Mouse (Mus musculus) cerebellum, adult 8-10 months (tissue): Measurements from ENCODE around the gene Agap1.
"Not testable (repeated sequence)": the region's sequence is repeated elsewhere in the genome, so short reads cannot be mapped to it uniquely, and the experiment has no call there.

ENCODE experiments used
- DNase-seq: peaks from one replicate; pipeline ENCODE4 v3.0.0; 2022

Gene Agap1

DNA sequence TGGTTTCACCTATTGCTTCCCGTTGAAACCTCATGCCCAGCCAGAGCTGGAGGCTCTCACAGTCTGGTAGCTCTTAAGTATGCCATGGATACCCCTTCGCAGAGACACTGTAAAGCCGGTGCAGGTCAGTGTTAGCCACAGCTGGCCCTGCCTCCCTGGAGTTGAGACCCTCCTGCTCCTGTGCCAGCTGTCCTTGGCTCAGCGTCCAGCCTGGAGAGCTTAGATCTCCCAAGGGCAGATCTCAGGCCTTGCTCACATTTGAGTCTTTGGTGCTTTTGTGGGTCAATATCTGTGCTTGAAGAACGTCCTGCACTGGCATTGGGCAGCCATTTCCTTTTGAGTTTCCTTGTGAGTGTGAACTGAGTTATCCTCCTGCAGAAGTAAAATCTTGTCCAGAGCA, 7.3 kb downstream of the Agap1 start:
- DNase-seq: no peak

DNA sequence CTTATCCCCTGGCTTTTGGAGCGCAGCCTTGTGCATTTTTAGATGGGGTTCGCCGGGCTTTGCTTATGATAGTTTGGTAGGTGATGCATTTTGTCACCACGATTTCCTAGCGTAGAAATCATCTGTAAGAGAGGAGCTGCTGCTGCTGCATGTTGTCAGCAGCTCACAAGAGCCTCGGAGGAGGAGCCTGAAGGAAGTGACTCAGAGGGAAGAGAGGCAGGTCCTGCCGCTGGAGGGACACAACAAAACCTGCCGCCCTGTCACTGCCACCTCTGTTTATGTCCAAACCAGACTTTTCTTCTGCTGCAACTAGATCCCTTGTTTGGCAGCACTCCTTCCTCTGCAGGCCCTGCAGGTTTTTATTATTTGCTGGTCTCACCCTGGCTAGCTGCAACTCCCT, 8.5 kb downstream of the Agap1 start:
- DNase-seq: no peak

DNA sequence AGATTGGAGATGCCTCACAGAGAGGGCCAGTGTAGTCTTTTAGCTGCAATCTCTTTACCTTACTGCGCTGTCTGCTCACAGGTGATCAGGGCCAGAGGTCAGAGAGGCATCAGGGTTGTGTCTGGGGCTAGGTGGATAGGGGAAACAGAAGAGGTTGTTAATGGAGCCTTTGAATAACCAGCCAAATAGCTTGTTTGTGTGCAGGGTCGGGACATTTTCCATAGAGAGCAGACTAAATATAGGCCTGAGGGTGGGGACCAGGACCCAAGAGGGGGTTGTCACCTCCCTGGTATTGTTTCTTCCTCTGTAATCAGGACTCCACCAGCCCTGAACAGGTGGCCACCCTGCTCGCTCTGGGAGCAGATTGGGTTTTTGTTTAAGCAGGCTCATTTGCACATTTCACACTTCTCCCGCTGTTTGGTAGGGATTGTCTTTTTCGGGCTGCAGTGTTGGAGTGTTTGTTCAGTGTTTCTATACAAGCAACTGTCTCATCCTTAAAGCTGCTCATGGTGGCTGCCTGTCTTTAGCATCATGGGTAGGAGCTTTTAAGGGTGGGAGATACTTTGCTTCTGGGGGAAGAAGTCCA, 10.9 kb downstream of the Agap1 start:
- DNase-seq: peak; percentile 39

DNA sequence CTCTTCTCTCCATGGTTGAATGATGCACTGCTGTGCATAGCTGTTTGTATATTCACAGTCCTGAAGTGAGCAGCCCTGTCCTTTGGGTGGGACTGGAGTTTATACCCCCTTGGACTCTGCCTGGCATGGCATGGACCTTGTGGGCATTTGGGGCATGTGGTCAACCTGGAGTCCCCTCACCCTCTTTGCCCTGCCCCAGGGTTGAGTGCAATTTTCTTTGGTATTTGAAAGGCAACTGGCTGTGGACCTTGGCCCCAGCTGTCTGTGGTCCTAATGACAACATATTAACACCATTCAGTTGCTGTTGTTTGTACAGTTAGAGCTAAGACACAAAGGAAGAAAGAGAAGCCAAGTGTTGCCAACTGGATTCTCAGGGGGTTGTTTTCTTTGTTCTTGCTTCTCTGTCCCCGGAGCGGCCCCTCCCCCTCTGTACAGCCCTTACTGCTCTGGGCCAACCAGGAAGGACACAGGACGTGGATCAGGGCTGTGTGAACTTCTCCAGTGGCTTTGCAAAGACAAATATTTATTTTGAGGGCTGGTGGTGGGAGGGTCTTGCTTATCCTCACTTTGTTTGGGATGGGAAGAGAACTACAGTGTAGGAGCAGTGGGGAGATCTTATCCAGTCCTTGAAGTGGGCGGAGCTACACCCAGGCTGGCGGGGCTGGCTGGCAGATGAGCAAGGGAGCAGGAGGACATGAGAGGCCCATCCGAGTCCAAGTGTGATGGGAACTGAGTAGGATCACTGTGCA, 12.9 kb downstream of the Agap1 start:
- DNase-seq: no peak

DNA sequence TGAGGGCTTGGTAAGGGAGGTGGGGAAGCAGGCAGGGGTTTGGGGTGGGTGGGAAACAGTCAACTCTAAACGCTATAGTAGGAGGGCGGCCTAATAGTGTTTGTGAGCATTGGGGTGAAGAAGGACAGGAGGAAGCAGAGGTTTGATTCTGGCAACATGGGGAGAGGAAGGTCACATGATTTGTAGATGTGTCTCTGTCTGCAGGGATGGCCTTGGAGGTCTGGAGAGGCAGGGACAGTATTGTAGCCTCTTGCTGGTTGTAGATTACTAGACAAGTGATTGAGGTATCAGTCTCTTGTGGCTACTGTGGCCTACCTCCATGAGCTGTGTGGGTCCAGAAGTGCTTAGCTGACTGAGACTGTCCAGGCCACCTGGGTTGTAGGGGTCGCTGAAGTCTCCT, 13.5 kb downstream of the Agap1 start:
- no peak for DNase-seq

DNA sequence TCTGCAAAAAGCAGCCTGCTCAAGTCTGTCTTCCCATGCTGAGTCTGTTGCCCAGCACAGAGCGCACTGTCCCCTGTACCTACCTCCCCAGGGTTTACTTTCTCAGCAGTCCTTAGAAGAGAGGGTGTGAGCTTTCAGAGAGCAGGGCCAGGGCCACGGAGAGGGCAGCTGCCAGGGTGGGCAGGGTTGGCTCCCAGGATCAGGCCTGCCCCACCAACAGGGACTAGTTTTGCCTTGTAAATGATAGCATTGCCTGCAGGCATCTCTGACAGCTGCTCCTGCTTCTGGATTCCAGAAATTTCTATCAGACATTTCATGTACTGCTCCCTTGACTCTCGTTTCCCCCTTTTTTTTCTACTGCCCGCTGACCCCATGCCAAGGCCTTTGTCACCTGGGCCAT, 16.8 kb downstream of the Agap1 start:
- no peak for DNase-seq

DNA sequence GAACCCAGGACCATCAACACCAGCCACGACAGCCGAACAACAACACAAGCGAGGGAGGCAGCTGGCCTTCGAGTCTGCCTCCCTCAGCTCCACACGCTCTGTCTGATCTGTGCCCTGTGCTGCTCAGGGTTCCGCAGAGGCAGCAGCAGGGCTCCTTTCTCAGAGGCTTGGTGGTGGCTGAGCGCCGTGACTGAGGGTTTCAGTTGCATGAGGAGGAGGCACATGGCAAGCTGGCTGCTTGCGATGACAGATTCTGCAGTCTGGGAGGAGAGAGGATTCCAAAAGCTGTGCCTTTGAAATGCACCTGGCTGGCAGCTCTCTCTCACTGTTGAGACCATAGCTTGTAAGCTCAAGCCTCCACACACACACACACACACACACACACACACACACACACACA, 17.3 kb downstream of the Agap1 start:
- DNase-seq: no peak

DNA sequence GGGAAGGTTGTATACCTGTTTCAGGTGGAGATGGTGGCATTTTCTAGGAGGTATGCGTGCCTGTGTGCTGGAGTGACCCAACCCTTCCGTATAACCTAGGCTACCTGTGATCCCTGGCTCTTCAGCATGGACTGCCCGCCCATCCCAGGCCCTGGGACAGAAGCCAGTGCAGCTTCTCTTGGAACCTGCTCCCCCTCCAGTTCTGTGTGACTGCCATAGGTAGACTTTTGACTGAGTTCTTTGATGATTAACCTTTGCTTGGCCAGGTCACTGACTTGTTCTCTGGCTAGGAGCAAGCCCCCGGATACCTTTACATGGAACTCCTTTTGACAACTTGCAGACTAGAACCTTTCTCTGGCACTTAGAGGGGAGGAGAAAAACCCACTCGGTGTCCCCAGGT, 19.3 kb downstream of the Agap1 start:
- no peak for DNase-seq

DNA sequence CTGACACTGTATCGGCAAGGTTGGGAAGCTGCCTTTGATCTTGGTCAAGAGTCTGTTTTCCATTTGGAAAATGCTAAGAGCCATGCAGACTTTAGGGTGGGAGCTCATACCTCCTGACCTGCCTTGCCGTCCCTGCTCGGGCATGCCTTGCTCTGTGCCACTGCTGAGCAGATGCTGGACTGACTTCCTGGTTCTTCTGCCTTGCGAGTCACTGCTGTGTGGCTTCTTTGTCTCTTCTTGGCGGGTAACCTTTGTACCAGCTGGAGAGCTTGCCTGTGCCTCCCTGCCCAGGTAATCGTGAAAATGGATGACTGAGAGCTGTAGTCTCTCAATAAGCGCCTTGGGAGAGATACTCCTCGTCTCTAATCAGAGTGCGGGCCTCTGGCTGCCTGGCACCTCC, 20.2 kb downstream of the Agap1 start:
- no peak for DNase-seq

DNA sequence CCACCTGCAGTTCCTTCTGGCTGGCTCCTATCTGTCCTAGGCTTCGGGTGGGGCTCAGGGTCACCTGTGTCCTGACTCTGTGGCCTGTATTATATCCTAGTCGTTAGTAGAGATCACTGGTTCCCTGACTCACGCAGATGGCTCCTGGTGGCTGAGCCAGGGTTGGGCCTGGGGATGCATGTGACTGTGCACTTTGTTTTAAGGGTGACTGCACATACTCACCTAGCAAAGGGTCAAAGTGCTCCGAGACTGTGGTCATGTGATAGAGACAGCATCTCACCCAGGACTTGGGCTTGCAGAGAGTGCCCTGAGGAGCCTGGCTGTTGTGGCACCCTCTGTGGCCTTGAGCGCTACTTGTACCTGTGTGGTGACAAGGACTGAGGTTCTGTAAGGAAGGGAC, 22.4 kb downstream of the Agap1 start:
- DNase-seq: no peak

DNA sequence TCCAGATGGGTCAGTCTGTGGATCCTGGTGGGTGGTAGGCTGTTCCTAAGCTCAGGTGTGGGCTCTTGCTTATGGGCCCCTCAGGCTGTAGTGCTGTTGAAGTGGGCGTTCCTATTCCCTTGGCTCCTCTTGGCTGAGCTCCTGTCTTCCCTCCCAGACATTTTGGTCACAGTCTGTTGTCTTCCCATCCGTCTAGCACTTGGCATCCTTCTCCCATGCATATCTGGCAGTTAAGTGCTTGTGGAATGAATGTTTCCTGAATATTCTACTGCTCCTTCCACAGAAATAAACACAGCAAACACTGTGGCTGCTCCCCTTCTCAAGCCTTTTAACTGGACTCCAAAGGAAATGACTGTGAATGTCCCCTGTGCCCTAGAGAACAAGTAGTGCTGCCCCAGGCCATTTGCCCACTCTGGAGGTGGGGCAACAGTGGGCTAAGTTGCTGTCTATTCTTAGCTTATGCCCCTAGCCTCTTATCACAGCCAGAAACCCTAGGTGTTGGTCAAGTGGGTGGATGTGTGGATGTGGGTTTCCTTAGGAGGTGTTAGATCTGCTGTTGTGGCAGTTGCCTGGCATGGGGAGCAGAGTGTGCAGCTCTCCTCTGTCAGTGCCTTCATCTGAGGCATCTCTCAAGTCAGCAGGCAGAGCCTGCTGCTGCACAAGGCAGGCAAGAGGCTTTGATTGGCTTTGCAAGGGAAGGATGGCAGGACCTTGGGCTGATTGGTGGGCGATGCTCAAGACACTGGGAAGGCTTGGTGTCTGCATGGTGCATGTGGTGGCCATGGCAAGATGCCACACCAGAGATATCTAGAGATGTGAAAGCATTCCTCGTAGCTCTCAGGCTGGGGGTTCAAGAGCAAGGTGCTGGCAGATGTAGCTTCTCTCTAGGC, 24.2 kb downstream of the Agap1 start:
- DNase-seq: no peak

DNA sequence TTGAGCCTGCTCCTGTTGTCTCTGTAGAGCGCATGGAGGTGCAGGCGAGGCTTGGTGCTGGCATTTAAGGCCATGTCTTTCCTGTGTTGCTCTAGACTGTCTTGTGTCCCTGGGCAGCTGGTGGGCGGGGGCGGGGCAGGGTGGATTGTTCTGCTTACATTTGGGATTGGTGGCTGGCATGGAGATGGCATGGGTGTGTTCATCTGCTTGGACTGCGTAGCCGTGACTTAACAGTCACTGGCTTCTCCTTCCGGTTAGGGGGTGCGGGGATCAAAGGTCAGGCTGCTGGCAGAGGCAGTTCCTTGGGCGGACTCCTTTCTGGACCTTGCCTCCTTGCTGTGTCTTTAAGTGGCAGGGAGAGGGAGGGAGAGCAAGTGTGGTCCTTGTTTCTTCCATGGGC, 26.5 kb downstream of the Agap1 start:
- DNase-seq: no peak

DNA sequence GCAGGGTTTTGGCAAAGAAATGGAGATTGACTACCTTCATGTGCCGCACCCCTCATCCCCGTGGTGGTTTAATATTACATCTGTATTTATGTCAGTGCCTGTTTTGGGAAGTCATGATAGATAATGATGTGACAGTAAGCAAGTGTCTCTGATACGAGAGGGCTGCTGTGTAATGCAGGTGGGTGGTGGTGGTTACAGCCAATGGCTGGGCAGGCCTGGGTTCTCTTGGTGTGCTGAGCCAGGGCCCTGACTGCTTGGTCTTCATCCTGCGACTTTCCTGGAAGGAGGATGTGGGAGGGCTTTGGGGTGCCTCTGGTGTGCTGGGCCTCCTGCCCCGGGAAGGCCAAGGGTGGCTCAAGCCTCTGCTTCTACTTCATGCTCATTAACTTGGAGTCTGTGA, 28.2 kb downstream of the Agap1 start:
- no peak for DNase-seq

DNA sequence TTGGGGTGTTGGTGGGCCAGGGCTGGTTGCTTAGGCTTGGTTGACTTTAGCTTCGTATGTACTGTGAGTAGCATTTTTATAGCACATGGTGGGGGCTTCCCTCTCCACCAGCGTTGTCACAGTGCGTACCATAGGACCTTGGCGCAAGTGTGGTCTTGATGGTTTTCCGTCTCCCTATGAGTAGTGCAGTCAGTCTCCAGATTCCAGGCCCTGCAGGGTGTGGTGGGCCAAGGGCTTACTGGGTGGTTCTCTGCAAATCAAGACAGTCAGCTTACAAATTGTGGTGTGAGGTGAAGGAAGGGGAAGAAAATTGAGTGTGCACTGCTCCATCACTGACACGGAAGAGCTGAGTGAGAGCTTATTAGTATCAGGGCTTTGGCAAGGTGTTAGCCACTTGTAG, 32.3 kb downstream of the Agap1 start:
- DNase-seq: no peak

DNA sequence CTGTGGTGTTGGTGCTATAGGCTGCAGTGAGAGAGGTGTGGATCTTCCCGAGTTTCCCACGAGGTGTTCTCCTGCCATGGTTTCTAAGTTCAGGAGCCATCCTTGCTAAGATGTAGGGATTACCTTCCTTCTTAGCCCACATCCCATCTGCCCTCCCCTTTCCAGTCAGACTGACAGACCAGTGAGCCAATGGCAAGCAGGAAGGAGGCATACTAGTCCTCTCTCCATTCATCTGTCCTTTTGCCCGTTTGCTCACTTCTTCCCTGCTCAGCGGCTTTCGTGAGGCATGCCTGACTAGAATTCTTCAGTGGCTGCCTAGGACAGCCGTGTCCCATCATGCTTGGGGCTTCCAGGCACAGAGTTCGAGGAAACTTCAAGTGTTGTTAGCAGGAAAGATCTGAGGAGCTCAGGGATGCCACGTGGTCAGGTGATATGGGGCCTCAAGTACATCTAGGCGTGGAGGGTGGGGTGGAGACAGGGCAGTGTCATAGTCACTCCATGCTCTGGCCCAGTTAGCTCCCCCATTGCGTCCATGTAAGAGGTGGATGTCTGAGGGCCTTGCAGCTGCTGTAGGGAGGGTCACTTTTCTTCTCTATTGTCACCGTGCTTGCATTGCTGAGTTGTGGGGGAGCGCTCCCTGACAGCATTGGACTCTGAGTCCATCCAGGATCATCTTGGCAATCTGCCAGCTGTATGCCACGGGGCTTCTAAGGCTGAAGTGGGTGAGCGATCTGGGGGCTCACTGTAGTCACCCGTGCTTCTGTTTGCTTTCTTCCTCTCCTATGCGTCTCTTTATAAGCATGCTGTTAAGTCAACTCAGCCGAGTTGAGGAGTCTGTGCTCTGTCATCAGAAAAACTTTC, 34.7 kb downstream of the Agap1 start:
- no peak for DNase-seq

DNA sequence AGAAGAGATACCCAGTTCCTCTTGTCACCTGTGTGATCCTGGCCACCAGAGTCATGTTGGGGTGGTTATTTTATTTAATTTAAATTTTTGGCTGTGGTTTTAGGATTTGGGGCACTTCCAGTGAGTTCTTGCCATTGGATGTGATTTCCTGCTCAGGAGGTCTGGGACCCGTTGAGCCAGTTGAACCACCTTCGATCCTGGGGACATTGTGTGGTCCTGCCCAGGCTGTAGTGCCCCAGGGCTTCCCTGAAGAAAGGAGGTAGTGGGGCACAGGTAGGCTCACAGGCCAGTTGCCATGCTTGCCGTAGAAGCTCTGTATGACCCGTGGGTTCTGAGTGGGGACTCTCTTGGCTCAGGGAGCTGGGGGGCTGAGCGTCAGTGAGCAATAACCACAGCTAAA, 38.6 kb downstream of the Agap1 start:
- DNase-seq: no peak

DNA sequence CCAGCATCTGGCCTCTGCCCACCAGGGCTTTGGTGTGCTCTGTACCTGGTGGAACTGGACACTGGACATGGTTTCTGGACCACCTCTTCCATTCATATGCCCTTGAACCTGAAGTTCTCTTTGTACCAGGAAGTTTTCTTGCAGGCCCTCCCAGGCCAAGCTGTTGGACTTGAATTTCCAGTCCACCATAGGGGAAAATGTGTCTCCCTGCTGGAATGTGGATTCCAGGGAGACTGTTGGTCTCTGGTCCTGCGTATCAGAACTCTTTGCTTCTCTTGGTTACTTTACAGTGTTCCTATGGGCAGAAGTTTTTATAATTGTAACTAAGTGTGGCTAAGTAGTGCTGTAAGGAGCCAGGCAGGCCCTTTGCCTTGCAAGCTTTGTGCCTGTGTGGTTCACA, 40.2 kb downstream of the Agap1 start:
- DNase-seq: no peak

DNA sequence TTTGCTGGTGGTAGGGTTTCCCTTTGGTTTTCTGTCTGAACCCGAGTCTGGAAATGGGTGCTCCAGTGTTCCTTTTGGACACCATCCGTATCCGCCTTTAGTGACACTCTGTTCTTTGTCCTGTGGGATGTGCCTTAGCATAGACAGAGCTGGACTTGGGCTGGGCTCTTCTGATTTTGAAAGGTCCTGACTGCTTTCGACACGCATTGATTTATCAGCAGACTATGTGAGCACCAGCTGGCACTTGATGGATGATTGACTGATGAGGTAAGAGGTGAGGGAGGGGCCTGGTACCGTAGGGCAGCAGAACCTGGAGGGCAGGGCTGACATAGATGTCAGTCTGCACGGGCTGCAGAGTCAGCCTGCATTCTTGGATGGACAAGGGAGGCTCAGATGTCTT, 41.6 kb downstream of the Agap1 start:
- DNase-seq: no peak

DNA sequence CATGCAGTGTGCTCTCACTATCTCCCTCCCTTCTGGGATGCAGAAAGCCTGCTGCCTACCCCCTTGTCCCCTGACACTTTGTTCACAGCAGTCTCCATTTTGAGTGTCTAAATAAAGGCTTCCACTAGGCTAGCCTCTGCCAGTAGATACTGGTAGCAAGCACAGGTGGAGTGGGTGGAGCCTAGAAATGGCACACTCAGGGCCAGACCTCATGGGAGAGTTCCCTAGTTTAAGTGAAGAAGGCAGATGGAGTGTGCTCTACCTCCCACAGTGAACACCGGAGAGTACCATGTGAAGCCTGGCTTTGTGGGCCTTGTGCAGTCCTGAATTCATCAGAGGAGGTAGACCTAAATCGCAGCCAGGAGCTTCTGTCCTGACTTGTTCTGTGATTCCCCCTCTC, 46.3 kb downstream of the Agap1 start:
- DNase-seq: peak; percentile 63

DNA sequence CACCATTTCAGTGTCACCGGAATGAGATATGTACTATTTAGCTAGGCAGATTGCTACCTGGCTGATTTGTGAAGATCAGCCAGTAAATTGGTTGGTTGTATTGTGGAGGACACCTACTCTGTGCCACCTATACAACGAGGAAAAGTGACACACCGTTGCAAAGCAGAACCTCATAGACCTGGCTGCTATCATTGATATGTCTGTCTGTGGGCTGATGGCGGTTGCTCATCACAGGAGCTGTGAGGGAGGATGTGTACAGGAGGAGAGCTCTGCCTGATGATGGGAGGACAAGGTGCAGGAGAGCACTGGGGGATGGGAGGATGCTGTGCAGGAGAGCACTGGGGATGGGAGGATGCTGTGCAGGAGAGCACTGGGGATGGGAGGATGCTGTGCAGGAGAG, 46.7 kb downstream of the Agap1 start:
- no peak for DNase-seq

DNA sequence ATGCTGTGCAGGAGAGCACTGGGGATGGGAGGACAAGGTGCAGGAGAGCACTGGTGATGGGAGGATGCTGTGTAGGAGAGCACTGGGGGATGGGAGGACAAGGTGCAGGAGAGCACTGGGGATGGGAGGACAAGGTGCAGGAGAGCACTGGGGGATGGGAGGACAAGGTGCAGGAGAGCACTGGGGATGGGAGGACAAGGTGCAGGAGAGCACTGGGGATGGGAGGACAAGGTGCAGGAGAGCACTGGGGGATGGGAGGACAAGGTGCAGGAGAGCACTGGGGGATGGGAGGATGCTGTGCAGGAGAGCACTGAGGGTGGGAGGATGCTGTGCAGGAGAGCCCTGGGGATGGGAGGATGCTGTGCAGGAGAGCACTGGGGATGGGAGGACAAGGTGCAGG, 47.3 kb downstream of the Agap1 start:
- DNase-seq: not testable (repeated sequence)

DNA sequence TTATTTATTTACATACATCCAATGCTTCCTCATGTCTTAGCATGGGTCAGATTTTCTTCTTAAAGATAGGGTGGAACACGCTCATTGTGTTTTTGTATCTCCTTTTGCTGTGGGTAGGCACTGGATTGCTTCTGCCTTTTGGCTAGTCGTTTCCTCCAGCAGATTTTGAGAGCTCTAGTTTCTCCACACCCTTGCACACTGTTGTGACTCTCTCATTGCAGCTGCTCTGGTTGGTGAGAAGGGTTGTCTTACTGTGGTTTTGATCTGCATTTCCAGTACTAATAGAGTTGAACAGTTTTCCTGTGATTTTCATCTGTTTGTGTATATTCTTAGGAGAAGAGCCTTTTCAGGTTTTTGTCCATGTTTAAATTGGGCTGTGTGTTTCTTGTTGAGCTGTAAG, 54.6 kb downstream of the Agap1 start:
- no peak for DNase-seq

DNA sequence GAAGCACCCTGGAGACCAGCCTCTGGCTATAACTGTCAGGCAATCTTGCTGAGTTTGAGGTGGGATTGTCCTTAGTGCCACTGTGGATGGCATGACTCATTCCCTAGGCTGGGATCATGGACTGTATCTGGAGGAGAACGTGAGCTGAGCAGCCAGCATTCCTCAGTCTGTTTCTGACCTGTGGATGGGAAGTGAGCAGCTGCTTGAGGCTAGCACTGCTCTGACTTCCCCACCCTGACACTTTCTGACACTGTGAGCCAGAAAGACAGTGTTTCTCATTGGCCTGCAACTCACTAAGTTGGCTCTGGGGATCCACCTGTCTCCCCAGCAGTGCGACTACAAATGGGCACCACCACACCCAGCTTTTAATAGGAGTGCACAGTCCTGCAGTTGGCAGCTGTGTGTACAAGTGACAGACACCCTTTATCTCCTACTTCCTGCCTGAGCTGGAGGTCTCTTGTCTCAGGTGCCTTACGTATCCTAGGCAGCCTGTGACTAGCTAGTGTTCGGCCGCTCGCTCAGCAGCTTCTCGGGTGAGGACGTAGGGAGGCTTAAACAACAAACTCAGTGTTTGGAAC, 55.2 kb downstream of the Agap1 start:
- DNase-seq: no peak
